Mouse (Mus musculus): ENCODE data around the gene Zyx. TPM values are rescaled to one million over a fixed set of nuclear protein-coding genes. Genes with fewer than 3 reads are reported as not detected.

The Zyx gene
- 60.5 and 68.0 TPM in 2 replicates for polyA plus RNA-seq (2015; fragmentation: Nextera tagmentation; extraction: Ambion mirVana)

DNA sequence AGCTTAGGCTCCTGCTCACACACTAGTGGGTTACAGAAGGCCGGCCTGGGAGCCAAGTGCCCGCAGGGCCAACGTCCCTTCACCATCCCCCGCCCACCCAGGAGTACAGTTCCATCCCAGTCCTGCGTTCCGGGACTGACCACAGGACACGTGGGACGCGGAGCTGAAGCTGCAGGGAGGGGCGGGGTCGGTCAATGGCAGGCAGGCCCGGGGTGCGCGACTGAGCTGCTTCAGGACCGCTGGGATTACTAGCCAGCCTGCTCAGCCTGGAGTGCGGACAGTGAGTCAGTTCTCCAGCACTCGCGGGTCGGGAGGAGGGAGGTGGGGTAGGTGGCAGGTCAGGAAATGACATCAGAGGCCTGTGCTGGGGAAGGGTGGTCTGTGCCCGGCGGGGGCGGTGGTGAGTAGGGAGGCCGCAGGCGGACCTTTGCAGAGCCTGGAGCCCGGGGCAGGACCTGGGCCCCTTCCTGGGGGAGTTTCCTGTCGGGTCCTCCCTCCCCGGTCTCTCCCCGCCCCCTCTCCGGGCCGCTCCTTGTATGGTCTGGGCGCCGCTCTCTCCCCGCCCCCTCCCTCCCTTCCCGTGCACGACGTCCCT is at the start of gene Zyx:
Gene Zyx (plus strand): TSS at position 205 of the 595 bp plus-strand sequence.
- TF ChIP-seq CTCF (IDR thresholded peaks at IDR 0.05; ENCODE audit: low read depth) (peak; percentile 62), EP300 (optimal IDR thresholded peaks at IDR 0.05) (no peak)
- ATAC-seq (ENCODE audit: low FRiP score, low TSS enrichment), result peak; percentile 94
- H3K9ac ChIP-seq (ENCODE audit: low read length), result peak within 1 kb of the TSS; percentile 93
- 0% methylated on average over 17 of the region's 36 CpGs for WGBS
- DNase-seq (ENCODE audit: low spot score), result peak; percentile 97
- peaks cover 15% of the 10 kb centered on the region for H3K4me1 ChIP-seq (replicated peaks; ENCODE audit: control insufficient read depth, insufficient read depth)
- H3K27ac ChIP-seq (replicated peaks), result peak within 1 kb of the TSS; percentile 96
- no peaks in the 10 kb centered on the region for H3K27me3 ChIP-seq (ENCODE audit: control insufficient read depth, insufficient read depth, low read length)
- H3K36me3 ChIP-seq (ENCODE audit: control insufficient read depth, insufficient read depth, low read length), result 0 out of 2 replicates have a peak, but pooled peaks cover 2% of the 10 kb centered on the region
- peak within 1 kb of the TSS; percentile 90 for H3K4me2 ChIP-seq (replicated peaks; ENCODE audit: low read depth)
- H3K9me3 ChIP-seq (ENCODE audit: control insufficient read depth, low read length), result no peaks in the 10 kb centered on the region
- peak within 1 kb of the TSS; percentile 88 for H3K4me3 ChIP-seq (ENCODE audit: low read depth, low read length)

GRCm38 (mm10) chr6:42309816-42310378 is 39.5 kb upstream of the Zyx start:
- DNase-seq (ENCODE audit: low spot score) (peak; percentile 51), ATAC-seq (ENCODE audit: low FRiP score, low TSS enrichment) (no peak)
- H3K4me3 ChIP-seq (ENCODE audit: low read depth, low read length), result no peak overlapping the region
- 48% methylated on average over 8 of the region's 8 CpGs for WGBS
- H3K27ac ChIP-seq (replicated peaks), result no peak overlapping the region
- H3K27me3 ChIP-seq (ENCODE audit: control insufficient read depth, insufficient read depth, low read length), result no peaks in the 10 kb centered on the region
- no peaks in the 10 kb centered on the region for H3K9me3 ChIP-seq (ENCODE audit: control insufficient read depth, low read length)
- H3K4me1 ChIP-seq (replicated peaks; ENCODE audit: control insufficient read depth, insufficient read depth), result no peaks in the 10 kb centered on the region
- H3K9ac ChIP-seq (ENCODE audit: low read length), result no peak overlapping the region
- H3K36me3 ChIP-seq (ENCODE audit: control insufficient read depth, insufficient read depth, low read length), result no peaks in the 10 kb centered on the region
- TF ChIP-seq CTCF (IDR thresholded peaks at IDR 0.05; ENCODE audit: low read depth), result peak; percentile 61
- no peak for TF ChIP-seq EP300 (optimal IDR thresholded peaks at IDR 0.05)
- H3K4me2 ChIP-seq (replicated peaks; ENCODE audit: low read depth), result no peak overlapping the region

GRCm38 (mm10) chr6:42310427-42311053 is 38.9 kb upstream of the Zyx start:
- Histone ChIP-seq H3K4me2 (replicated peaks; ENCODE audit: low read depth) (no peak overlapping the region), H3K9me3 (ENCODE audit: control insufficient read depth, low read length) (no peaks in the 10 kb centered on the region), H3K36me3 (ENCODE audit: control insufficient read depth, insufficient read depth, low read length) (no peaks in the 10 kb centered on the region), H3K27me3 (ENCODE audit: control insufficient read depth, insufficient read depth, low read length) (no peaks in the 10 kb centered on the region), H3K27ac (replicated peaks) (no peak overlapping the region), H3K4me3 (ENCODE audit: low read depth, low read length) (no peak overlapping the region), H3K9ac (ENCODE audit: low read length) (no peak overlapping the region), H3K4me1 (replicated peaks; ENCODE audit: control insufficient read depth, insufficient read depth) (no peaks in the 10 kb centered on the region)
- ATAC-seq (ENCODE audit: low FRiP score, low TSS enrichment) (no peak), DNase-seq (ENCODE audit: low spot score) (no peak)
- TF ChIP-seq EP300 (optimal IDR thresholded peaks at IDR 0.05) (no peak), CTCF (IDR thresholded peaks at IDR 0.05; ENCODE audit: low read depth) (no peak)
- 80% methylated on average over 2 of the region's 2 CpGs for WGBS

- H3K4me2 ChIP-seq (replicated peaks; ENCODE audit: low read depth), result no peak overlapping the region
- DNase-seq (ENCODE audit: low spot score) (no peak), ATAC-seq (ENCODE audit: low FRiP score, low TSS enrichment) (no peak)
- H3K9ac ChIP-seq (ENCODE audit: low read length), result no peak overlapping the region
- 63% methylated on average over 4 of the region's 4 CpGs for WGBS
- no peak overlapping the region for H3K4me3 ChIP-seq (ENCODE audit: low read depth, low read length)
- no peak overlapping the region for H3K27ac ChIP-seq (replicated peaks)
- no peak for TF ChIP-seq EP300 (optimal IDR thresholded peaks at IDR 0.05)
- TF ChIP-seq CTCF (IDR thresholded peaks at IDR 0.05; ENCODE audit: low read depth), result no peak
- H3K4me1 ChIP-seq (replicated peaks; ENCODE audit: control insufficient read depth, insufficient read depth), result no peaks in the 10 kb centered on the region
- H3K36me3 ChIP-seq (ENCODE audit: control insufficient read depth, insufficient read depth, low read length), result no peaks in the 10 kb centered on the region
- no peaks in the 10 kb centered on the region for H3K9me3 ChIP-seq (ENCODE audit: control insufficient read depth, low read length)
- H3K27me3 ChIP-seq (ENCODE audit: control insufficient read depth, insufficient read depth, low read length), result no peaks in the 10 kb centered on the region
These were observed 31.1 kb upstream of the Zyx start for GRCm38 (mm10) chr6:42318293-42318692.

DNA sequence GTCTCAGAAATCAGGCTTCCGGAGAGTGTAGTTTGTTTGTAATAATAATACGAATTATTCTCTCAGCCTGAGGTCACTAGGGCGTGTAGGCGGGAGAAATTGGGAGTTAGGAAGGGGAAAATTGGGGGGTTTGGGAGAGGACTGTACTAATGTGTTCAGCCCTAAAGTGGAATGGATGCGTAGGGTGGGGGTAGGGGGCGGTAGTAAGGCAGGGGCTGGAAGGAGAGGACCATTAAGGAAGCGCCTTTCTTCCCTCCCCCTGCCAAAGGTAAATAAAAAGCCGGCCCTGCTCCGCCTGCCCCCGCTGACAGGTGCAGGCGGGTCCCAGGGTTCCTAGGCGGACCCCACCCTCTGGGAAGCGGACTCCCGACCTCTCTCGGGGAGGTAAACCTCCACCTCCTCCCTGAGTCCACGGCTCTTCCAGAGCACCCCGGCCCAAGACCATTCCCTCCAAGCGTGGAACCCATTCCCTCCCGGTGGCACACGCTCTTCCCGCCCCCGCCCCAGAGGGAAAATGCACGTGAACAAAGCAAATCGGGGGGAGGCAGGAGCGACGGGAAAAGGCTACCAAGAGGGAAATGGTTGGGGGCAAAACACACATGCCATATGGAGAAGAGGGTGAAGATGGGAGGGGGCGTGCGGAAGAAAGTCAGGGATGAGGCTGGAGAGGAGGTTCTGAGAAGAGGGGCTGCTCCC is 25.9 kb upstream of the Zyx start:
- Histone ChIP-seq H3K27ac (replicated peaks) (no peak overlapping the region), H3K9me3 (ENCODE audit: control insufficient read depth, low read length) (no peaks in the 10 kb centered on the region), H3K4me1 (replicated peaks; ENCODE audit: control insufficient read depth, insufficient read depth) (0 out of 2 replicates have a peak, but pooled peaks cover 3% of the 10 kb centered on the region), H3K4me3 (ENCODE audit: low read depth, low read length) (peak overlapping the region; percentile 58), H3K27me3 (ENCODE audit: control insufficient read depth, insufficient read depth, low read length) (no peaks in the 10 kb centered on the region; the same call in 1 of the 2 replicates), H3K4me2 (replicated peaks; ENCODE audit: low read depth) (peak overlapping the region; percentile 92), H3K9ac (ENCODE audit: low read length) (peak overlapping the region; percentile 47; the same call in 1 of the 2 replicates), H3K36me3 (ENCODE audit: control insufficient read depth, insufficient read depth, low read length) (no peaks in the 10 kb centered on the region)
- 3% methylated on average over 26 of the region's 28 CpGs for WGBS
- peak; percentile 21 for DNase-seq (ENCODE audit: low spot score)
- no peak for TF ChIP-seq EP300 (optimal IDR thresholded peaks at IDR 0.05)
- TF ChIP-seq CTCF (IDR thresholded peaks at IDR 0.05; ENCODE audit: low read depth), result no peak
- ATAC-seq (ENCODE audit: low FRiP score, low TSS enrichment), result peak; percentile 34; the same call in 1 of the 2 replicates
